Mouse (Mus musculus) ES-Bruce4 (cell line): Measurements from ENCODE around the gene Fgfr2.

Source experiments
- CTCF ChIP-seq: IDR thresholded peaks from one replicate; pipeline ENCODE4 v1.8.1; 2011; ENCODE audit warnings: low read depth, low read length
- EP300 ChIP-seq: IDR thresholded peaks from 2 replicates; pipeline ENCODE4 v1.6.1; 2011; ENCODE audit warnings: low read depth, low read length; ENCODE audit not compliant: insufficient read depth
- POLR2A ChIP-seq: IDR thresholded peaks from one replicate; pipeline ENCODE4 v1.8.1; 2011; ENCODE audit warnings: low read length; ENCODE audit not compliant: insufficient read depth

- TF ChIP-seq CTCF (no peak), EP300 (no peak), POLR2A (no peak)
Measured at GRCm38 (mm10) chr7:130380367-130380766, 2742.8 kb downstream of the Fgfr2 start.
